Mouse (Mus musculus): ENCODE measurements around the gene Lmbrd2. TPM values are rescaled to one million over a fixed set of nuclear protein-coding genes. Genes with fewer than 3 reads are reported as not detected.

Lmbrd2 gene
- polyA plus RNA-seq, 1 experiment from 2014 or later = 3.2 TPM

DNA sequence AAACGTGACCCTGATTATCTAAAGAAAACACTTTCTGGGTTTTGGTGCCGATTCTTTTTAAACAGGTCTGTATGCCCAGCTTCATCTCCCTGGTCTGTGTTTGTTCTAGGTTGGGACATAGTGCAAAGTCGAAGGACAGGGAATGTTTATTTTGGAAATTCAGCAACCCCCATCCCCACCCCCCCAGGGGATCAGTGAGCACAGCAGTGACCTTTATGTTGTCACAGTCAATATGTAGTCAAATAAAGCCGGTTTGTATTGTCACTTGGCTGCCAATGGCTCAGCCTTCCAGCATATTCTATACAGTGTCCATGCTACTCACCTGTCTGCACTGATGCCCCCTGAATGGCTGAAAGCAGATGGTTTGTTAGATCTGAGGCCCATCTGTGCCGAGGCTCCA lies 25.8 kb upstream of the Lmbrd2 start:
- Histone ChIP-seq H3K27me3 (no peaks in the 10 kb centered on the region), H3K9me3 (no peaks in the 10 kb centered on the region), H3K4me1 (replicated peaks) (no peaks in the 10 kb centered on the region), H3K9ac (no peak overlapping the region), H3K36me3 (peaks cover 73% of the 10 kb centered on the region), H3K27ac (replicated peaks) (no peak overlapping the region), H3K4me2 (no peak overlapping the region), H3K4me3 (no peak overlapping the region)
- no peak for ATAC-seq (ENCODE audit: low read depth)
- WGBS = 85% methylated on average over 5 of the region's 5 CpGs

DNA sequence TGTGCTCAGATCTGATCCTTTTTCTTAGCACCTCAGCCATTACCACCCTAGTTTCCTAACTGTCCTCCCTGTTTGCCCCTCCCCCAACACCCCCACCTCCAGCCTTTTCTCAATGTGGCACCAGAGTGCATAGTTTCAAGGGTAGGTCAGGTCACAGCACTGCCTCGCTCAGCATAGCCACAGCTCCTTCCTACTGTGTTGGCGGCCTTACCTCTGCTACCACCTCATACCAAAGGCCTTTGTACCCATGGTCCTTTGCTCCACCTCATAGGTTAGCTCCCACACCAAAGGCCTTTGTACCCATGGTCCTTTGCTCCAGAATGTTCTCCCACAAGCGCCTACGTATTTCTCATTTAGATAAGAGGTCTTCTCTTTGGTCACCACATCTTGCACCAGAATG lies 21.5 kb upstream of the Lmbrd2 start:
- 93% methylated on average over 4 of the region's 4 CpGs for WGBS
- H3K36me3 ChIP-seq = peaks cover 81% of the 10 kb centered on the region
- no peak overlapping the region for H3K9ac ChIP-seq
- H3K27ac ChIP-seq (replicated peaks) = no peak overlapping the region
- no peak; the same call in 1 of the 2 replicates for ATAC-seq (ENCODE audit: low read depth)
- no peak overlapping the region for H3K4me2 ChIP-seq
- no peaks in the 10 kb centered on the region for H3K4me1 ChIP-seq (replicated peaks)
- no peak overlapping the region for H3K4me3 ChIP-seq
- H3K9me3 ChIP-seq = no peaks in the 10 kb centered on the region
- no peaks in the 10 kb centered on the region for H3K27me3 ChIP-seq

DNA sequence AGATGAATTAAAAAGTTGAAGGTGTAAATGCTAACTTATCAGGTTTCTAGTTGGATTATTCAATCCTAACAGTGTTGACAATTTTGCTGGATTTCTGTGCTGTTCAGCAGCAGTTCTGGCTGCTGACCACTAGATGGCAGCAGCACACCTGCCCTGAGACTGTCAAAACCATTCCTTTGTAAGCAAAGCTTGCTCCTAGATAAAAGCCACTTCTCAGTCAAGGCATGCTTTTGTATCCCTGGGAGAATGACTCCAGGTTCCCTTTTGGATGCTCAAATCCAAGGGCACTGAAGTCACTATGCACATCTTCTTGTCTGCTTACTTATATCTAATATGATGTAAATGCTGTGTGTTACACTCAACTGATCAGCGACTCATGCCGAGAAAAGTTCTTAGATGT lies 20.3 kb upstream of the Lmbrd2 start:
- H3K36me3 ChIP-seq = peaks cover 81% of the 10 kb centered on the region
- H3K27ac ChIP-seq (replicated peaks) = no peak overlapping the region

DNA sequence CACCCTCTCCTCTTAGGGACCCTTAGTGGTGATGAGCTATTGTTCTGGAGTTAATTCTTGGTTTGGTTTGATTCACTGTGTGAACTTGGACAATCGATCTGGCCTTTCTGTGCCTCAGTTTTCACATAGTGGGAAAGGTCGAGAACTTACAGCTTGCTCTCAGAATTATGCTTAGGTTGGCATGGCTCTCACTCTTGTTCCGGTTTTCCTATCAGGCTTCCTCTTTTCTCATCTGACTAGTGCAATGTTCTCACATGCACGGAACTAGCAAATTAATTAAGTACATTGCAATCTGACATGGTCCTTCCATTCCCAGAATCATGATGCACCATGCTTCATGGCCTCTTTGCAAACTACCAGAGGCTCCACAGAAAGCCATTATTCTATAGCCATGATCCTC lies 17.4 kb upstream of the Lmbrd2 start:
- ATAC-seq (ENCODE audit: low read depth) = no peak
- WGBS = 96% methylated on average over 4 of the region's 4 CpGs
- Histone ChIP-seq H3K27me3 (no peaks in the 10 kb centered on the region), H3K4me1 (replicated peaks) (no peaks in the 10 kb centered on the region), H3K36me3 (peaks cover 71% of the 10 kb centered on the region), H3K4me2 (no peak overlapping the region), H3K27ac (replicated peaks) (no peak overlapping the region), H3K9ac (no peak overlapping the region), H3K9me3 (no peaks in the 10 kb centered on the region), H3K4me3 (no peak overlapping the region)

More for the DNA sequence above, 20.3 kb upstream of the Lmbrd2 start:
- no peak for ATAC-seq (ENCODE audit: low read depth)
- 94% methylated on average over 2 of the region's 2 CpGs for WGBS
- Histone ChIP-seq H3K9me3 (no peaks in the 10 kb centered on the region), H3K4me1 (replicated peaks) (no peaks in the 10 kb centered on the region), H3K9ac (no peak overlapping the region), H3K4me2 (no peak overlapping the region), H3K27me3 (no peaks in the 10 kb centered on the region), H3K4me3 (no peak overlapping the region)

DNA sequence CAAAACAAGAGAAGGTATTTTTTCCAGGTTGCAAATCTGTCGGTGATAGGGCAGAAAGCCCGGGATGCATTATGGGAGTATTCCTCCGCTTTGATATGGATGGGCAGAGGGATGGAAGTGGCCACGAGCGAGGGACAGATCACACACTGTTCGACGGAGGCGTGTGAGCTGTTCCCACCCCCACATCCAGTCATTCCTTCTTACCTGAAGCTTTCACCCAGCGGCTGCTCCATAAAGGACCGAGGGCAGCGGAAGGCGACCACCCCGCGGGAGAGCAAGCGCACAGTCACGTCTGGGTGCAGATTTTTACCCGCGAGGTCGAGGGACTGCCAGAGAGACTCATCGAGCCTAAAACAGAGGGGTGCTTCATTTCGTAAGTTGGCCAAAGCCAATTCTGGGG lies 15.5 kb upstream of the Lmbrd2 start:
- WGBS = 94% methylated on average over 21 of the region's 21 CpGs
- Histone ChIP-seq H3K36me3 (peaks cover 77% of the 10 kb centered on the region), H3K4me1 (replicated peaks) (no peaks in the 10 kb centered on the region)

DNA sequence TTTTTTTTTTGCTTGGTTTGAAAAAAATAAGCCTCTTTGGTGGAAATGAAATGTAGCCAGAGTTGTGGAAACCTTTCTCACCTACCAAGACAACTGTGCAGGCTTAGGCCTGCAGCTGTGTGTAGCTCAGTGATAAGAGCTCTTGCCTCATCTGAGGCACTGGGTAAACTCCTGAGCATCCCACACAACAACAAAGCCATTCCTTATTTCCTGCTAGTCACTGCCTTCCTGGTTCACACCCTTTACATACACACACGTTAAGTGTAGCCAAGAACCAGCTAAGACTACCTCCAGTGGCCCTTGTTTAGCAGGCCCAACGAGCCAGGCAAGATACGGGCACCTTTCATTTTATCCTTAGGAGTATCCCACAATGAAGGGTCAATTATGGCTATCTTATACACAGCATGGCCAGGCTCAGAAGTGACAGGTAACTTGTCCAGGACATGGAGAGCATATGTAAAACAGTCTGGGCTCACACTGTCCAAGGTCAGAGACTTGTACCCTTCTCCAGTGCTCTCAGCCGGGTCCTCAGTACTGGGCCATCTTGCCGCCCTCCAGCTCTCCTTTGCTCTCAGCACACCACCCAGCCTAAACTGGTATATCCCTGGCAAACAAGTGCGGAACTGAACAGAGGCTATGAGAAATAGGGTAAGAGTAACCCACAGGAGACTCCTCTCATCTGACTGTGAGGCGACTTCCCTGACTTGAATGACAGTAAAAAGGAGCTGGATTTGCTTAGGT lies 13.1 kb upstream of the Lmbrd2 start:
- Histone ChIP-seq H3K27me3 (no peaks in the 10 kb centered on the region), H3K9me3 (no peaks in the 10 kb centered on the region), H3K4me3 (no peak overlapping the region), H3K27ac (replicated peaks) (no peak overlapping the region), H3K4me1 (replicated peaks) (no peaks in the 10 kb centered on the region), H3K9ac (no peak overlapping the region), H3K4me2 (no peak overlapping the region), H3K36me3 (peaks cover 81% of the 10 kb centered on the region)
- no peak for ATAC-seq (ENCODE audit: low read depth)
- WGBS = 91% methylated on average over 7 of the region's 7 CpGs

More for the DNA sequence above, 15.5 kb upstream of the Lmbrd2 start:
- no peak overlapping the region for H3K4me2 ChIP-seq
- no peak for ATAC-seq (ENCODE audit: low read depth)
- no peak overlapping the region for H3K9ac ChIP-seq
- H3K27ac ChIP-seq (replicated peaks) = no peak overlapping the region
- no peak overlapping the region for H3K4me3 ChIP-seq
- H3K27me3 ChIP-seq = no peaks in the 10 kb centered on the region
- H3K9me3 ChIP-seq = no peaks in the 10 kb centered on the region

DNA sequence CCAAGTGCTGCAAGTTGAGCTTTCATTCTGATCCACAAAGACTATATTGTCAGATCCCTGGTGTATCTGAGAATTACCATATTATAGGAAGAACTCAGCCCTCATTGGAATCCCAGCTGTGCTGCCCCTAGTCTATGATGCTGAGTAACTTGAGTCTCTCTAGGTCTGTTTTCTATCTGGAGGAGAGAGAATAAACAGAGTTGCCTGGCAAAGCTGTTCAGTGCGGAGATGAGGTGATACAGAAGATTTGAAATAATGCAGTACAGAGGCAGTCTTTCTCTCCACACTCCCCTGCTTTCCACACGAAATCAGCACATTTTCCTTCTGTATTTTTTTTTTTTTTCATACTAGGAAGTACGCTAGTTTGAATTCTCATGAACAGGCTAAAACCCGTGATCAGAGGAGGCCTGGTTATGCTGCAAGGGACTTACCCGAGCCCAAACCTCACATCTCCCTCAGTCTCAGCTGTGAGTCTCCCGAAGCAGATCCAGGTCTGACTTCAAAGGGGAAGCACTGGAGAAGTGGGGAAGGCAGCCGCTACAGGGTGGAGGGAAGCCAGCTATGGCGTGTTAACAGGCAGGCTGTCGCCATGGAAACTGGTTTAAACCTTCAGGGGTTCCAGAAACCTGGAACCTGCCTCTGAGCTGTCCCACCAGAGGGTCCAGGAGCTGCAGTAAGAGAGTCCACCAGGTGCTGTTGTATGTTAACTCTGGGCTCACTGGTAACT lies 9.4 kb upstream of the Lmbrd2 start:
- H3K4me1 ChIP-seq (replicated peaks) = peaks cover 6% of the 10 kb centered on the region; the same call in 1 of the 2 replicates
- no peak overlapping the region for H3K9ac ChIP-seq
- no peaks in the 10 kb centered on the region for H3K9me3 ChIP-seq
- H3K4me2 ChIP-seq = no peak overlapping the region
- H3K36me3 ChIP-seq = peaks cover 64% of the 10 kb centered on the region
- no peak for ATAC-seq (ENCODE audit: low read depth)
- no peak overlapping the region for H3K4me3 ChIP-seq
- H3K27me3 ChIP-seq = no peaks in the 10 kb centered on the region
- no peak overlapping the region for H3K27ac ChIP-seq (replicated peaks)
- 85% methylated on average over 9 of the region's 9 CpGs for WGBS

DNA sequence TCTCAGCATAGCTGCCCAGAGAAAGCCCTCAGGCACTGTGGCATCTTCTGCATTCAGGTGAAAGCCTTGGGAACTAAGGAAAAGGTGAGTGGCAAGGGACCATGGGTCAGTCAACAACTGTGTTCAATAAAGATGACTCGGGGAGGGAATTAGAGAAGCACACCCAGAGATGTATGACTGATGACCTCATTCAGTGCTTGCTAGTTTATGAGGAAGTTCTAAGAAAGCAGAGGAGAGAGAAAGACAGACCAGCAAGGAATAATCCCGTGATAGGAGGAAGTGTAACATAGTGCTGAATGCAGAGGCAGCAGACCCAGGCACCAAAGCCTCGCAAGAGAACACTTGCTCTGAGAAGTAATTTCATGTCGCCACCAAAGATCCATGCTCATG lies 8.9 kb upstream of the Lmbrd2 start:
- 91% methylated on average over 4 of the region's 4 CpGs for WGBS

DNA sequence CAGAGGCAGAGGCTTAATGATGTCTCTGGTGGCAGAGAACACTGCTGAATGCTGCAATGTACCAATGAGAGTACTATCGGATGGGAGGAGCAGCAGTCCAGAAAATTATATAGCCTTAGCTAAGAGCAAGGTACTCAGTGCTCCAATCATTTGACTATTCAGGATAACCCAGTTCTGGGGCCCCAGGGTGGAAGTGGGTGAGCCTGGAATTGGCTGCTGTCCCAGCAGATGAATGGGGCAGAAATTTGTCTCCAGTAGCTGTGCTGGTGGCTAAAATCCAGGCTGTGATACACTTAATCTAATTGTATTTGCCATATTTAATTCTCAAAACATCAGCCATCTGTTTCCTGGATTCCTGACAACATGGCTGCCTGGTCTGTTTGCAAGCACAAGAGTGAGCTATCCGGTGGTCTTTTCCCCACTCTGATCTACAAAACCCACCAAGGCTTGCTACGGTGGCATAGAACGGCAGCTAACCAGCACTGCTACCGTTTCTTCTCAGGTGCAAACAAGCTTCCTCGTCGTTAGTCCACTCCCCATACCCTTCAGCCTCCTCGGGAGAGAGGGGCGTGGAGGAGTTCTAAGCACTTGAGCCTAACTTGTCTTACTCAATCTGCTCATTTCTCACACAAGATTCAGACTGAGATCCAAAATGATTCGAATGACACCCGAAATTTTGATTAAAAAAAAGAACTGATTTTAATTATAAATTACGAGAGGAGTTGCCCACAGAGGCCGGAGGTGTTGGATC lies 7.5 kb upstream of the Lmbrd2 start:
- H3K9ac ChIP-seq = no peak overlapping the region
- peaks cover 10% of the 10 kb centered on the region; the same call in 1 of the 2 replicates for H3K4me1 ChIP-seq (replicated peaks)
- no peak for ATAC-seq (ENCODE audit: low read depth)
- H3K4me2 ChIP-seq = no peak overlapping the region
- no peak overlapping the region for H3K27ac ChIP-seq (replicated peaks)
- H3K27me3 ChIP-seq = no peaks in the 10 kb centered on the region
- no peak overlapping the region for H3K4me3 ChIP-seq
- peaks cover 68% of the 10 kb centered on the region for H3K36me3 ChIP-seq
- 85% methylated on average over 13 of the region's 13 CpGs for WGBS
- H3K9me3 ChIP-seq = no peaks in the 10 kb centered on the region

More for the DNA sequence above, 8.9 kb upstream of the Lmbrd2 start:
- H3K9ac ChIP-seq = no peak overlapping the region
- no peak overlapping the region for H3K4me2 ChIP-seq
- no peaks in the 10 kb centered on the region for H3K27me3 ChIP-seq
- peaks cover 6% of the 10 kb centered on the region; the same call in 1 of the 2 replicates for H3K4me1 ChIP-seq (replicated peaks)
- H3K27ac ChIP-seq (replicated peaks) = no peak overlapping the region
- H3K4me3 ChIP-seq = no peak overlapping the region
- no peak for ATAC-seq (ENCODE audit: low read depth)
- peaks cover 66% of the 10 kb centered on the region for H3K36me3 ChIP-seq
- no peaks in the 10 kb centered on the region for H3K9me3 ChIP-seq

DNA sequence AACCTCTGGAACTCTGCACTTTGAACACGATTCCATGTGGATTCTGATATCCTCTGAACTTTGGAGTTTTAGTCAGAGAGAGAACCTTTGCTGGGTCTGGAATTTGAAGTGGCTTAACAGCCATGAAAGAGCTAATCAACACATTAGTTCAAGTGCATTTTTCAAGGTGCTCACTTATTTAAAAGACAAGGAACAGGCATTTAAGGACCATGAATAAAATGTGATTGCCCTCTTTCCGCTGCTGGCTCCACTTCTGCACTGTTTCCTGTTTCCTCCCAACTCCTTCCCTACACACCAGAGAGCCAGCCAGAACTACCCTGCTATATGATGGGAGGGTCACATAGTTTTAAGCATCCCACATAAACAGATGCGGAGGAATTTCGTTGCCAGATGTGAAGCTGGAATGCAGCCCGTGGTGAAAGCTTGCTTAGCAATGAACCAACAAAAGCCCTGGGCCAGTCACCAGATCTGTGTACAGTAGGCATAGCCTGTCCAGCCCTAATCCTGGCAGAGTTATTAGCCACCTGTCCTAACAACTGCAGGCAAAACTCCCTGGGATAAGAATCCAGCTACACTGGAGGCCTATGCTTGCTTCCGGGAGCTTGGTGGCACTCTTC lies 5.4 kb upstream of the Lmbrd2 start:
- no peaks in the 10 kb centered on the region for H3K9me3 ChIP-seq
- 83% methylated on average over 6 of the region's 6 CpGs for WGBS
- H3K4me3 ChIP-seq = no peak overlapping the region
- H3K36me3 ChIP-seq = peaks cover 59% of the 10 kb centered on the region
- H3K4me1 ChIP-seq (replicated peaks) = peaks cover 27% of the 10 kb centered on the region
- ATAC-seq (ENCODE audit: low read depth) = no peak
- no peak overlapping the region for H3K4me2 ChIP-seq
- H3K9ac ChIP-seq = no peak overlapping the region
- no peak overlapping the region for H3K27ac ChIP-seq (replicated peaks)
- H3K27me3 ChIP-seq = no peaks in the 10 kb centered on the region

DNA sequence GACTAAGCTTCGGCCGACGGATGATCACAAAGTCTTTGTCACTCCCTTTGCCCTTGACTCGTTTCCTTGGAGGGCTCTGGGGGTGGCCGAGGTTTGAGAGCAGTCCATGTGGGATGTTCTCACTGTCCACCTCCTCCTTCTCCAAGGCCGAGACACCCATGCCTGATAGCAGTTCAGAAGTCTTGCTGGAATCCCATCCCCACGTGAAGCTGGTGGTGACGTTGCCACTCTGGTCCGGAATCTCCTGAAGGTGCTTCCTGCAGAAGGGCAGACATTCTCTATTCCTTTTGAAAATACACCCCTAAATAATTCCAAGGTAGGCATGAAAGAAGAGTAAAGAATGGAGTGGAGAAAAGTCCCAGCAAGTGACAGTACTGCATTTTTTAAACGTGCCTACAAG lies 903 bp upstream of the Lmbrd2 start:
- H3K4me1 ChIP-seq (replicated peaks) = peaks cover 33% of the 10 kb centered on the region

More for the DNA sequence above, 903 bp upstream of the Lmbrd2 start:
- Histone ChIP-seq H3K27ac (replicated peaks) (no peak overlapping the region), H3K9me3 (no peaks in the 10 kb centered on the region), H3K36me3 (peaks cover 35% of the 10 kb centered on the region), H3K27me3 (no peaks in the 10 kb centered on the region), H3K4me2 (peak overlapping the region; percentile 64), H3K9ac (peak overlapping the region; percentile 66), H3K4me3 (peak overlapping the region; percentile 75)
- WGBS = 31% methylated on average over 10 of the region's 10 CpGs
- no peak for ATAC-seq (ENCODE audit: low read depth)
